Mouse (Mus musculus) cerebral cortex, adult 2 months (tissue): ENCODE data around the gene Tmem251.

Experiments
- WGBS: fragments of 180-500 bp; shearing (Covaris S2); methylation state at CpG from one replicate; pipeline ENCODE4 v1.1.7; 2018; 5-methylcytosine and 5-hydroxymethylcytosine counted together

The Tmem251 gene

DNA sequence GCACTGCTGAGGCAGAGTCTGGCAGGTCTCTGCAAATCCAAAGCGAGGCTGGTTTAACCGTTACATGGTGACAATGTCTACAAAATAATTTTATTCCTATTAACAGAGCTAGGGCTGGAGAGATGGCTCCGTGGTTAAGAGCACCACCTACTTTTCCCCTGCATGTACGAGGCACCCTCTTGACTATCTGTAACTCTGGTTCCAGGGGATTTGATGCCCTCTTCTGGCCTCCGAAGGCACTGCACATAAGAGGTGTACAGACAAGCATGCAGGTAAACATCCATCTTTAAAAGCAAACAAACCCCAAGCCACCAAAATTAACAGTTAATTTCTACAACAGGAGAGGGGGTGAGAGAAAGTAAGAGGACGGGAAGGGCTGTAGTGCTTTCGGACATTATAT lies 12.7 kb downstream of the Tmem251 start:
- WGBS = 80% methylated on average over 7 of the region's 7 CpGs

DNA sequence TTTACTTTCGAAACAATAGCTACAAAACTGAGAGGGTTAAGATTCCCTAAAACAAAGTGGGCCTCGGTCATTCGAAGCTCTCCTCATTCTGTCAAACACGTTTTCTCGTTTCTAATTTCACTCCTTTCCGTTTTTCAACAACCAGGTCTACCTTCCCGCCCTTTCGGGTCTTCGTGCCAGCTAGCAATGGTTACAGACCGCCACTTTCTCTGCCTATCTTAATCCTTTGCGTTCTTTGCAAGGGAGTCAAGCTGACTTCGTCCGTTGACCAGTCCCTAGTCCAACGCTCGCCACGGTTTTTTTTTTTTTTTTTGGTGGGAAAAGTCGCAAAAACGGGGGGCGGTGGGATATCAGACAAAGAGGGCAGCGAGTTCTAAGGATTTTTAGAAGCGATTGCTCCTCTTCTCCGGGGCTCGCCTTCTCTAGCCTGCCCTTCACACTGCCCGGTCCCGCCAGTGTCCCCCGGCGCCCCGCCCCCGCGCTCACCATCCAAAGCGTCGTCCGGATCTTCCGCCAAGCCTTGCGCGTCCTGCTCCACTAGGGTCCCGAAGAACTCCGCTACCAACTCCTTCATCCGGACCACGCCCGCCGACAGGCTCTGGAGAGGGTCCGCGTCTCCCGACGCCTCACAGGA lies 13.6 kb downstream of the Tmem251 start:
- WGBS = 2% methylated on average over 46 of the region's 46 CpGs

DNA sequence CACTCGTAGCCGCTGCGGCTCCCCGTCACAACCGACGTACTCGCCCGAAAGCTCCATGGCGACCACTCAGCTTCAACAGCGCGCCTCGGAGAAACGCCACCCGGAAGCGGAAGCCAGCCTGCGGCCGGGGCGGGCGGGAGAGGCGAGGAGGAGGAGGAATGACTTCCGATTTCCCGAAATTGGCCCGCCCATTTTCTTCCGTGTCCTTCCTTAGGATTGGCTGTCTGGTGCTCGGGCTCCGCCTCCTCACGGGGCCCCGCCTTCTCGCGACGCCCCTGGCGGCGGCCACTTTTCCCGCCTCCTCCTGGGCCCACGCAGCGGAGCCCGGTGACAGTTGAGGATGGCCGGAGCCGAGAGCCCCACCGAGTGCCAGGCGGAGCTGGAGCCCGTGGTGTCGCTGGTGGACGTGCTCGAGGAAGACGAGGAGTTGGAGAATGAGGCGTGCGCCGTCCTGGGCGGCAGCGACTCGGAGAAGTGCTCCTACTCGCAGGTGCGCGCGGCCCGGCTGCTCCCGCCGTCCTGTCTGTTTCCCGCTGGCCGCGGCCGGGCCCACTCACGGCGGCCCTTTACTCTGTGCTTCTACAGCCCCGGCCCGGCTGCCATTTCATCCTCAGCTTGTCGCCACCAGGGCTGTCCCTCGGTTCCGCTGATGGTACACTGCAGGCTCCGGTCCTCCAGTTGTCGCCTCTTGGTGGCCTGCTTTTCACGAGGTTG lies 14.3 kb downstream of the Tmem251 start, which contains the start of the genes Gm28051, Gon7 and Ubr7:
Gm28051 (minus strand) TSS at position 77 of the 714 bp plus-strand sequence.
Gon7 (minus strand) TSS at position 115 of the 714 bp plus-strand sequence.
Ubr7 (plus strand) TSS at position 279 of the 714 bp plus-strand sequence.
- under 1% methylated on average over 73 of the region's 73 CpGs for WGBS

DNA sequence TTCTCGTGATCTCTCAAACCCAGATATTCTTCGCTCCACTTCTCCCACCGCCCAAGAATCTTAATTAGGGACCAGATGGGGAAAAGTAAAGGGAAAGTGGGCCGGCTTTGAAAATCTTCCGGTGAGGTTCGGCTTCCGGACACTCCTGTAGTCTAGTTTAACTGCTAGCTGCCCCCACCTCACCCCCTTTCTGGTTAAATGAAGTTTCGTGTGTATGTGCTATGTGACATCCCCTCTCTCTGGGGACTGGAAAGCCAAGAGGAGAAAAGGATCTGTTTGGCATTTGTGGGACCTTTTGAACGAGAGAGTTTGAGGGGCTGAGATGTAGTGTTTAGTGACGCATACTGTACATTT lies 14.8 kb downstream of the Tmem251 start, which contains the start of gene Gm20604:
Gm20604 (minus strand) TSS at position 270 of the 354 bp plus-strand sequence.
- under 1% methylated on average over 10 of the region's 10 CpGs for WGBS

DNA sequence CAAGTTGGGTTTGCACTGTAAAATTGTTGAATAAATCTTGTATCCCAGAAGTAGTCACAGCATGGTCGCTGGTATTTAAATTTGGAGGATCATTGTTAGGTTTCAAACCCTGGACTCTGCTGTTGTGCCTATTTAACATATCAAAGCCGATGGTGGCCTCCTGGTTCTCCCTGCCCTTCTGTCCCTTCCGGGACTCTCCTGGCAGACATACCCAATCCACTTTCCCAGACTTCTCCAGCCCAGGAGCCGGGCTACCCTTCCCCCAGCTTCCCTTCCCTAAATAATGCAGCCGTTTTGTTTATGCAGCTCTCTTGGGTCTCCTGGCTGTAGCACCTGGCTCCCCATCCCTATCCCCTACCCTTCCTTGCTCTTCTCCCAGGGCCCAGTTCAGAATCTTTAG lies 15.4 kb downstream of the Tmem251 start:
- 4% methylated on average over 5 of the region's 5 CpGs for WGBS

DNA sequence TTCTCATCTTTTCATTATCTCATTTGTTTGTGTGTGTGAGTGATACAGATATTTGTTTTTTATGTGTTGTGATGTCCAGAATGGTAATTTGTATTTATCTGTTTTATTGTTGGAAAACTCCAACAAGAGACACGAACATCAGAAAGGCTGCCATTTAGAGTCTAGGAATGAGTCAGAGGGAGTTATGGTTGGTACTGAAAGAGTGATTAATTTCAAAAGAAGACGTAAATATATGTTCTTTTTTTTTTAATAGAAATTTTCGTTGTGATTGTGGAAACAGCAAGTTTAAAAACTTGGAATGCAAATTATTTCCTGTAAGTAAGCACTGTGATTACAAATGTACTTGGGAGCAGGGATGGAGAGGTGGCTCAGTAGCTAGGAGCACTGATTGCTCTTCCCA lies 18.1 kb downstream of the Tmem251 start:
- WGBS = 71% methylated on average over 3 of the region's 3 CpGs

DNA sequence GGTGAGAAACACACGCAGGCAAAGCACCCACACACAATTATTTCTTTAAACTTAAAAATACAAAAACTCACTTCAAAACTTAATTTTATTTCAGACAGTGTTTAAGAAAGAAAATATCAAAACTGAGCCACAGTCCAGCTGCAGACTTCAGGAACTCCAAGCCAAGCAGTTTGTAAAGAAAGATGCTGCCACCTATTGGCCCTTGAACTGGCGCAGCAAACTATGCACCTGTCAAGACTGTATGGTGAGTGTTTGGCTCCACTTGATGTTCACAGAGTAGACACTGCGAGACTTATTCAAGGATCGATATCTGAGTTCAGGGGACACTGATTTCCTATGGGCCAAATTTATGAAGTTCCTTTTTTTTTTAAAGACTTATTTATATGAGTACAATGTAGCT lies 25.4 kb downstream of the Tmem251 start:
- 92% methylated on average over 4 of the region's 4 CpGs for WGBS

DNA sequence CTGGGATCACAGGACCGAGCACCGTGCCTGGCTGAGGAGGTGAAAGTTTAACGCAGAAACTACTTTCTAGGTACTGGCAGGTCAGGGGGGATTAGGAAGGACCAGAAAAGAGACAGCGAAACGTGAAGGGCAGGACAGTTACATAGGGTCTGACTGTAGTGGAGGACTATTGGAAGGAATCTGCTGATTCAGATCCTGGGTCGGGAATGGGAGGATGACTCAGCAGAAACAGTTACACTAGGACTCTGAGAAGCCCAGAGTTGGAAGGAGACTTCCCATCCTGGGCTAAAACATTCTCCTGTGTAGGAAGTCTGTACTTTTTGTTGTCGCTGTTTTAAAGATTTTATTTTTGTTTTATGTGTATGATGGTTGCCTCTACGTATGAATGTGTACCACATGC lies 28.0 kb downstream of the Tmem251 start:
- WGBS = 93% methylated on average over 8 of the region's 8 CpGs

DNA sequence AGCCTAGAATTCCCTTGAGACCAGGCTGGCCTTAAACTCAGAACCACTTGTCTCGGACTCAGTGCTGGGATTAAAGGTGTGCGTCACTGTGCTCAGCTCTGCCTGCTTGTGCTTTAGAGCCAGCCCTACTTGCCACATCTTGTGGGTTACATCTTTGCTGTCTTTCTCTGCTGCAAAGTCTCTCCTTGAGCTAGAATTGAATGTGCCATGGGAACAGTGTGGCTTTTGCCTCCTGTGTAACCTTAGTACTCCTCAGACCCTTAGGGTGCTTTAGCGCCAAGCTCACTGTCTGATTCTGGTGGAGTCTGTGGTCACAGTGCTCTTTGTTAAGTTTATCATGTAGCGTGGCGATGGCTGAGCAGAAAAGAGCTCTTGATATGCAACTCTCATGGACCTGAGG lies 29.1 kb downstream of the Tmem251 start:
- 96% methylated on average over 5 of the region's 5 CpGs for WGBS

DNA sequence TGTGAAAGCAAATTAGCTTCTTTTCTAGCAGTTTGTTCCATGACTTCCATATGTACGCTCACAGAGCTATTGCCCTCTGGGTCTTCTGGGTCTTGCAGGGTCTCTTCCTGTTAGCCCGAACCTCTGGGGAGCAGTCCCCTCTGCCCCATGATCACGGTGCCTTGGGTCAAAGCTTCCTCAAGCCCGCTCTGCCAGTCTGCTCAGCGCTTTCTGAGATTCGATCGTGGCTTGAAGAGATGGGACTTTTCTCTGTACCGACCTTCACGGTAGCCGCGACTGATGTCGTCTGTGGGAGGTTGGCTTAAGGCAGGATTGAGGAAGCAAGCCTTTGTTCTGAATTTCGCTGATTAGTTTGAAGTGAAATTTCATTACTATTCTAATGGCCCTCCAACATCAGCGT lies 32.5 kb downstream of the Tmem251 start:
- WGBS = 88% methylated on average over 14 of the region's 14 CpGs

DNA sequence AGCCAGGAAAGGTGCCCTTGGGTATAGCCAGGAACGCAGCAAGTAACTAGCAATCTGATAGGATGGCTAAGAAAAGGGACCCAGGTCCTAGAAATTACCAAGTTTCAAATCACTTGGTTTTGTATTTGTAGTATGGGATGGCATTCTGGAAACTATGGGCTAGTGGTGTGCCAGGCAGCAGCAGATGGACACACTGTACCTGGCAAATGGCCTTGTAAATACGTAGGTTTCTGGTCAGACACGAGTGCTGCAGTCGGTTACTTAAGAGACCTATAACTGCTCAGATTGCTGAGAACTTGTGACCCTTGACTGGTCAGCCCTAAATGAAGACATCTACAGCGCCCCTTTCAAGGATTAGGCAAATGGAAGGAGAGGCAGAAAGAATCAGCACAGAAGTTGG lies 34.6 kb downstream of the Tmem251 start:
- 76% methylated on average over 5 of the region's 5 CpGs for WGBS

DNA sequence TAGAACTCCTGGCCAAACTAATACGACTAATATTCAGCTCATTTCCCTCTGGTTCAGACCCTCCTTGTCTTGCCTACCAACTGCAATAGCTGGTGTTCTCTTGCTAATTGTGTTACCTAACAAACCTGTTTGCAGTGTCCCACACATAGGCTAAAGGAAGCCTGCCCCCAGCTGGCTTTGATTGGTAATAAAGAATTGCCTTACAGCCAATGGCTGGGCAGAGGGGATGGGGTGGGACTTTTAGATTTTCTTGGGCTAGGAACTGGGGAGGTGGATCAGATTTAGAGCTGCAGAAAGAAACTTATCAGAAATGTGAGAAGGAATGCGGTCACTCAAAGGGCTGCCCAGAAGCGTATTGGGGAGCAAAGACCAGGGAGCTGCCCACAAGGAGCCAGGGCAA lies 35.9 kb downstream of the Tmem251 start:
- WGBS = 76% methylated on average over 3 of the region's 3 CpGs

DNA sequence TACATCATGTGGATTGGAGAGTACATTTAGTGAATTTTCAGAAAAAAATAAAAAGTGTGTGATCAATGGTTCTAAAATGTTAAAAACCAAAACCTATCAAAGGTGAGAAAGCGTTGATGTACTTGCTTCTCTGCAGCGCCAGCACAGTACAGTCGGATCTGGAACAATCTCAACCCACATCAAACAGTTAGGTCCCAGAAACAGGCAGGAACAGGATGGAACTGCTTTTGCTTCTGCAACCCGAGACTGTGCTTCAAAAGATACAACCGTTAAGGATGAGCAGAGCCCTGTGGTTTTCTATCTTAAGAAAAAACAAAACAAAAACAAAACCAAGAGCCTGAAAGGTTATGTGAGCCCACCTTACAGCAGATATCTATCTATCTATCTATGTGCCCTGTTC lies 39.3 kb downstream of the Tmem251 start:
- 77% methylated on average over 5 of the region's 5 CpGs for WGBS

DNA sequence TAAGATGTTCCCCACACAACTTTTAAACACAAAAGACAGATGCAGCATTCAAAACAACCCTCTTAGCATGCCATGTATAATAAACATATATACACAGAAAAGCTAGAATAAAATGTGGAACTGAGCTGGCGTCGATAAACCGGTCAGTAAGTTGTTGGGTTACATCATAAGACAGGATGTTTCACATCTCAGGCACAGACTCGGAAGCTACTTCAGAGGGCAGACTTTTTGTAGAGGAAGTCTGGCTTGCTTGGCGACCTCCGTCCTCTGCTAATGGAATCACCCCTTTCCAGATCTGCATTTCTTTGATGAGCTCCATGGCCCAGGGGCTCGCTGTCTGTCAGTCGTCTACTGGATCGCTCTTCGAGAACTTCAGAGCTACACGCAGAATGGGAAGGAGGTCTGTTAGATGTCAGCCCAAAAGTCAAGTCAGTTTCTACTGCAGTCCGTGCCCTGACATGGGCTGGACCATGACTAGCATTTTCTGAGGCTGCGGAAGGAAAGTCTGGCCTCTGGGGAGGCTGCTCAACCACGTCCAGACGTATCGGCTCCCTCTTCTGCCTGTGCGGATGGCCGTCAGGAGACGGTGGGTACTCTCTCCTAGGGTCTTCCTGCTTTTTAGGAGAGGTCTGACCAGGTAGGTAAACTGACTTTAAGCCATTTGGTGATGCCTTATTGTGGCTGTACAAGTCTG lies 41.5 kb downstream of the Tmem251 start:
- 84% methylated on average over 19 of the region's 19 CpGs for WGBS

DNA sequence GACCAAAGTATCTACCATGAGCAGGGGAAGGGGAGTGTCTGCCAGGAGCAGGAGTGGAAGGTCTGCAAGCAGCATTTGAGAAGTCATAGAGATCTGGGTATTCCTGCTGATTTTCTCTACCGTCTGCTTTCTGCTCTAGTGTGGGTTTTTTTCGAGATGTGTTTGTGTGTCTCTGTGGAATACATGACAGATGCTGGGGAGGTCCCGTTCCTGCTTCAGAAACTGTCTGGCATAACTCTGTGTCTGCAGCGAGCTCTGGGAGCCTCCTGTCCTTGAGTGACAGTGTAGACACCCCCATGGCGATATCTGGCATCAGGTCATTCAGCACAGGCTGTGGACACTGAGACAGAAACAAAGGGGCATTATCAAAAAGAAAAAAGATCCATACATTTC lies 42.0 kb downstream of the Tmem251 start:
- WGBS = 38% methylated on average over 5 of the region's 5 CpGs

DNA sequence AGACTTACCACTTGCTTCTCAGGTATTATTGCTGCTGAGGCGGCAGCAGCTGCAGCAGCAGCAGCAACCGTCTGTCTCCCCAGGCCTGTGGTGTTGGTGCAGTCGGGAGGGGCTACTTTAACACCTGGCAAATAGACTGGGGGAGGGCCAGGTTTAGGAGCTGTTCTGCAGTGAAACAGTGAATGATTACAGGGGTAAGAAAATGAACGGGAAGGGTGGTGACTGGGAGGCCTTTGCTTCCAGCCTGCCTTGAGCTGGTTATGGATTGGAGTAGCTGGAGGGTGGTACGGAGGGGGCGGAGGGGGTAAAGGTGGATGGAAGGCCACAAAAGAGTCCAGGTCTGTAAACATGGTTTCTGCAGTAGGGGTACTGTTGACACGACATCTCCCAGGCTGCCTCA lies 44.4 kb downstream of the Tmem251 start:
- WGBS = 90% methylated on average over 7 of the region's 7 CpGs
